Mouse (Mus musculus): Measurements from ENCODE around the gene Cntnap4. TPM values are rescaled to one million over a fixed set of nuclear protein-coding genes. Genes with fewer than 3 reads are reported as not detected.

Cntnap4 gene
- 0.84 and 1.1 TPM in 2 replicates for polyA plus RNA-seq (2015; fragmentation: Nextera tagmentation; extraction: Ambion mirVana)

DNA sequence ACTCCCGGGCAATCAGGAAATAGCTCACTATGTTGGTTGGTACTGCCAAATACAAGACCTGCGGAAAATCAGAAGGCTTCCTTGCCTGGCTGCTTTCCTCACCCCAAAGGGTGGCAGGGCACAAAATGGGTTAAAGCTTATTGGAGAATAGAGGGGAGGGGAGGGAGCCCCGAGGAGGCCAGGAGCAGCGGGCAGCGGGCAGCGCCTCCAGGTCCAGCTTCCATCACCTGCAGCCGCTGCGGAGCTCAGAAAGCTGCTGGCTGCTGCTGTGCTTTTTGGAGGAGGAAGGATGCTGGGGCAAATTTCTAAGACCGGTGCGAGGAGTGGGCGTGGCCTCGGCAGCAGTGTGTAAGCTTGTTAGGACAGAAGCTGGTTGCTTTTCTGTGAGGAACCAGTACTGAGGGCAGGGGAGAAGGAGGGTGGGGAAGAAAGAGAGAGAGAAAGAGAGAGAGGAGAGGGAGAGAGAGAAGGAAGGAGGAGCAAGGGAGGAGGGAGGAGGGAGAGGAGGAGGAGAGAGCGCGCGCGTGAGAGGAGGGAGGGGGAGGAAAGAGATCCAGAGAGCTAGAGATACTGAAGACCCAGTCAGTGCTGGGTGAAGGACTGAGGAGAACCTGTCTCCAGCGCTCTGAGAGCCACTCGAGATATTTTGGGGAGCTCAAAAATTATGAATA is at the start of gene Cntnap4:
Gene Cntnap4 (plus strand): TSS at position 573 of the 671 bp plus-strand sequence.
- no peak within 1 kb of the TSS for H3K9ac ChIP-seq
- H3K4me1 ChIP-seq: peaks cover 3% of the 10 kb centered on the region; the same call in 1 of the 2 replicates
- peak within 1 kb of the TSS; percentile 49 for H3K4me2 ChIP-seq (replicated peaks)
- peaks cover 23% of the 10 kb centered on the region for H3K27me3 ChIP-seq
- H3K9me3 ChIP-seq (replicated peaks): no peaks in the 10 kb centered on the region
- no peak within 1 kb of the TSS for H3K27ac ChIP-seq (replicated peaks)
- ATAC-seq (ENCODE audit: insufficient number of reproducible peaks, low FRiP score, low TSS enrichment, low read depth): no peak
- WGBS: 1% methylated on average over 18 of the region's 18 CpGs
- H3K36me3 ChIP-seq: no peaks in the 10 kb centered on the region
- peak within 1 kb of the TSS; percentile 30 for H3K4me3 ChIP-seq (replicated peaks)

DNA sequence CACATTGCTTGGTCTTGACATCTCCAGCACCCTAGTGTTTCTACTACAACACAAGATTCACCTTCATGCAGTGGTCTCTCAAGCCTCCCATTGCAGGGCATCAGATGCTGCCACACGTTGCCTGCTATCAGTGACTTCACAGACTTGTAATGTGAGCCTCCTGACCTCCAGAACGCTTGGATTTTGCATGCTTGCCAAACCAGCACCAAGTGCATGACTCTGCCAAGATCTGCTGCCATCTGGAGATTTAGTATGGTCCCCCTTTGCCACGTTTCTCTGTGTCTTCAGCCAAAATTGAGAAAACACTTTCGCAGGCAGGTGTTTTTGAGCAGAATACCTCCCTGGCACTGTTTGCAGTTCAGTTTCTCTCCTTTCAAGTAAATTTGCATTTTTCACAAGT is 12.5 kb upstream of the Cntnap4 start:
- no peaks in the 10 kb centered on the region for H3K9me3 ChIP-seq (replicated peaks)
- H3K27ac ChIP-seq (replicated peaks): no peak overlapping the region
- H3K36me3 ChIP-seq: no peaks in the 10 kb centered on the region
- H3K4me1 ChIP-seq: no peaks in the 10 kb centered on the region
- WGBS: 35% methylated on average over 4 of the region's 4 CpGs
- no peak overlapping the region for H3K4me3 ChIP-seq (replicated peaks)
- H3K27me3 ChIP-seq: no peaks in the 10 kb centered on the region
- no peak for ATAC-seq (ENCODE audit: insufficient number of reproducible peaks, low FRiP score, low TSS enrichment, low read depth)
- H3K9ac ChIP-seq: no peak overlapping the region
- no peak overlapping the region for H3K4me2 ChIP-seq (replicated peaks)

DNA sequence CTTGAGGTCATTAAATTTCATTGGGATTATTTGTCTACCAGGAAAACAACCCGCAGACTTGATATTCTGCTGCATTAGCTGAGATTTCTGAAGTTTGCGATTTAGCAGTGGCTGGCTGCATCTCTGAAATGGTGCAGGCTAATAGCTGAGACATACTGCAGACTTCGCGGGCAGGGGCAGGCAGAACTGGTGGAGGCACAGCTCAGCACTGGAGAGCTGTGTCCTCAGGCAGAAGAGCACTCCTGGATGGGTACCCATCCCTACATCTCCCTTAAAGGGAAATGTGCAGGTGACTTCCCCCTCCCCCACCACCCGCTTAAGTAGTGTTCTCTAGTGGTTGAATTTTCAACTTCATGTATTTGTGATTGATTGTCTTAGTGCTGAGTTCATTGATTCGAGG is 698 bp downstream of the Cntnap4 start:
- Histone ChIP-seq H3K27ac (replicated peaks) (no peak overlapping the region), H3K9ac (no peak overlapping the region), H3K9me3 (replicated peaks) (no peaks in the 10 kb centered on the region), H3K4me1 (peaks cover 3% of the 10 kb centered on the region; the same call in 1 of the 2 replicates), H3K4me3 (replicated peaks) (no peak overlapping the region), H3K4me2 (replicated peaks) (no peak overlapping the region), H3K27me3 (peaks cover 23% of the 10 kb centered on the region), H3K36me3 (no peaks in the 10 kb centered on the region)
- no peak for ATAC-seq (ENCODE audit: insufficient number of reproducible peaks, low FRiP score, low TSS enrichment, low read depth)
- WGBS: 9% methylated on average over 6 of the region's 6 CpGs

DNA sequence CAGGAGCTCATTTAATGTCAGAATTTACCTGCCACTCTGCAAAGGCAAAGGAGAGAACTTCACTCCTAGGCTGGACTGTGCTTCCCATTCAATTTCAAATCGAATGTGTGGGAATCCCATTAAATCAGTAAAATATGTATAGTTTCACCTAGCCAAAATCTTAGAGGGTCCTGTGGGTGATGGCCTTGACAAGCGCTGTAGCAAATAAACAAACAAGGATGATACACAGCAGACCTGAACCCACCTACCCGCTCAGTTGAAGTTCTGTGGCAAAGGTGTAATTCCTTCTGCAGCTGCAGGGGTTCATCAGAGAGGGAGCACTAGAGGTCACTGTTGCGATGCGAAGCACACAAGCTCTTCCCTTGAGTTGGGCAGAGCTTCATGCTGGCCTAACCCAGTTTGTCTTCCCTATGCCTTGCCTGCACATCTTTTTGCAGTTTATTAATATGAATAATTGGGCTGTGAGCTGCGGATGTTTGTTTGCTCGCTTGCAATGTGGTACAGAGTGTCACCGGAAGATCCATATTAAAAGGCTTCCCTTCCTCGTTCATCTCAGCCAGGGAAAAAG is 1.6 kb downstream of the Cntnap4 start:
- Histone ChIP-seq H3K27me3 (peaks cover 23% of the 10 kb centered on the region), H3K4me3 (replicated peaks) (no peak overlapping the region), H3K9me3 (replicated peaks) (no peaks in the 10 kb centered on the region), H3K4me1 (peaks cover 3% of the 10 kb centered on the region; the same call in 1 of the 2 replicates), H3K36me3 (no peaks in the 10 kb centered on the region), H3K4me2 (replicated peaks) (no peak overlapping the region), H3K9ac (no peak overlapping the region), H3K27ac (replicated peaks) (no peak overlapping the region)
- WGBS: 12% methylated on average over 9 of the region's 9 CpGs
- ATAC-seq (ENCODE audit: insufficient number of reproducible peaks, low FRiP score, low TSS enrichment, low read depth): no peak

DNA sequence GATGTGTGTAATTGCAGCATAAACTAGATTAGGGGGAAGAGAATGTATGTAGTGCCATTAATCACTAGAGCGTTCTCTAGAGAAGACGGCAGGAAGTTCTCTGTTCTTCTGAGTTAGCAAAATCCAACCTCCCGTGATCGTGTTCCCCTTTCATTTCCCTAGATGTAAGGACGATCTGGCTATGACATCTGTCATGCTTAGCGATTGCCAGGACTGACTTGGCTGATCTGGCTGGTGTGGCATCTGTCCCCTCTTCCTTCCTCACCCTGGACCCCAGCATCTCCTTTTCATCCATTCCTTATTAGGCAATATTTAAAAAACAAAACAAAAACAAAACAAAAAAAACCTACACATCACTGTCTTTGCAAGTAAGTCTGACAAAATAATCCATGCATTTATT is 11.6 kb downstream of the Cntnap4 start:
- H3K36me3 ChIP-seq: no peaks in the 10 kb centered on the region
- H3K4me2 ChIP-seq (replicated peaks): no peak overlapping the region
- WGBS: 54% methylated on average over 6 of the region's 6 CpGs

GRCm38 (mm10) chr8:112583440-112583839 is 13.6 kb downstream of the Cntnap4 start:
- no peak overlapping the region for H3K4me3 ChIP-seq (replicated peaks)
- H3K9me3 ChIP-seq (replicated peaks): no peaks in the 10 kb centered on the region
- ATAC-seq (ENCODE audit: insufficient number of reproducible peaks, low FRiP score, low TSS enrichment, low read depth): no peak
- 80% methylated on average over 2 of the region's 2 CpGs for WGBS
- no peak overlapping the region for H3K27ac ChIP-seq (replicated peaks)
- no peaks in the 10 kb centered on the region for H3K4me1 ChIP-seq
- H3K9ac ChIP-seq: no peak overlapping the region
- no peak overlapping the region for H3K4me2 ChIP-seq (replicated peaks)
- H3K36me3 ChIP-seq: no peaks in the 10 kb centered on the region
- H3K27me3 ChIP-seq: no peaks in the 10 kb centered on the region

More for the DNA sequence above, 11.6 kb downstream of the Cntnap4 start:
- Histone ChIP-seq H3K4me1 (no peaks in the 10 kb centered on the region), H3K4me3 (replicated peaks) (no peak overlapping the region), H3K27ac (replicated peaks) (no peak overlapping the region), H3K27me3 (no peaks in the 10 kb centered on the region), H3K9ac (no peak overlapping the region), H3K9me3 (replicated peaks) (no peaks in the 10 kb centered on the region)
- ATAC-seq (ENCODE audit: insufficient number of reproducible peaks, low FRiP score, low TSS enrichment, low read depth): no peak

GRCm38 (mm10) chr8:112588357-112589051 is 18.7 kb downstream of the Cntnap4 start:
- no peaks in the 10 kb centered on the region for H3K4me1 ChIP-seq
- no peaks in the 10 kb centered on the region for H3K27me3 ChIP-seq
- 43% methylated on average over 8 of the region's 8 CpGs for WGBS
- H3K9ac ChIP-seq: no peak overlapping the region
- no peak overlapping the region for H3K27ac ChIP-seq (replicated peaks)
- H3K4me2 ChIP-seq (replicated peaks): no peak overlapping the region
- no peak for ATAC-seq (ENCODE audit: insufficient number of reproducible peaks, low FRiP score, low TSS enrichment, low read depth)
- no peaks in the 10 kb centered on the region for H3K36me3 ChIP-seq
- H3K9me3 ChIP-seq (replicated peaks): no peaks in the 10 kb centered on the region
- H3K4me3 ChIP-seq (replicated peaks): no peak overlapping the region

DNA sequence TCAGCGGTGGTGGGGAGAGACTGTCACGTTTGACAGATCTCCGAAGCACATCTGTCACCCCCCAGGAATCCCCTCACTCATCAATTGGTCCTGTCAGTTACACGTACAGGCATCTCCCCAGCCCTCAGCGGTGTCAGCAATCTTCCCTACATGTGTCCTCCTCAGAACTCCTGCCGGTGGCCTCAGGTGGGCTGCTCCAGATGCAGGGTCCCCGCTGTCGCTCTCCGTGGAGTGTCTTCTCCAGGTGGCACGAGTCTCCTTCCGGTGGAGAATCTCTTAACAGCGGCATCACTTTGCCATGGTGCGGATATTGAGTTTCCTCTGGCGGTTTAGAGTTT is 19.2 kb downstream of the Cntnap4 start:
- Histone ChIP-seq H3K4me3 (replicated peaks) (no peak overlapping the region), H3K4me2 (replicated peaks) (no peak overlapping the region), H3K9me3 (replicated peaks) (no peaks in the 10 kb centered on the region), H3K4me1 (no peaks in the 10 kb centered on the region), H3K27ac (replicated peaks) (no peak overlapping the region), H3K36me3 (no peaks in the 10 kb centered on the region), H3K27me3 (no peaks in the 10 kb centered on the region), H3K9ac (no peak overlapping the region)
- WGBS: 55% methylated on average over 14 of the region's 14 CpGs
- ATAC-seq (ENCODE audit: insufficient number of reproducible peaks, low FRiP score, low TSS enrichment, low read depth): no peak

GRCm38 (mm10) chr8:112596023-112596776 is 26.4 kb downstream of the Cntnap4 start:
- no peak for ATAC-seq (ENCODE audit: insufficient number of reproducible peaks, low FRiP score, low TSS enrichment, low read depth)
- H3K27ac ChIP-seq (replicated peaks): no peak overlapping the region
- H3K36me3 ChIP-seq: no peaks in the 10 kb centered on the region
- no peaks in the 10 kb centered on the region for H3K9me3 ChIP-seq (replicated peaks)
- 76% methylated on average over 15 of the region's 15 CpGs for WGBS
- no peak overlapping the region for H3K4me3 ChIP-seq (replicated peaks)
- H3K9ac ChIP-seq: no peak overlapping the region
- H3K4me1 ChIP-seq: no peaks in the 10 kb centered on the region
- no peak overlapping the region for H3K4me2 ChIP-seq (replicated peaks)
- H3K27me3 ChIP-seq: no peaks in the 10 kb centered on the region

DNA sequence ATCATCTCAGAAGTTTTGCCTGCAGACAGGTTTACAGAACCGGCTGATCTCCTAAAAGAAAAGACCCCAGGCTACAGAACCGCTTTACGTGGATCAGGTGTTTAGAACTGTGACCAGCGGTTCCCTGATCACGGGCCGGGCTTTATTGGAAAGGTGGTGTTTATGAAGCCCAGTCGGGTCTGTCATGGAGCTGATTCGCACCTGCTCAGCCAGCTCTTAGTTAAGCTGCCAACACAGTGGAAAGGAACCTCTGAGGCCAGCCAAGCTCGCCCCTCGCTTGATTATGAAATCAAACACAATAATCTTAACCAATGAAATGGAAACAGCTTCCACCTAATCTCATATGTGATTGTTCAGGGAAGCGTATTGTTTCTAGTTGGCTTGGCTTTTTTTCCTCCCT is 30.1 kb downstream of the Cntnap4 start:
- no peaks in the 10 kb centered on the region for H3K9me3 ChIP-seq (replicated peaks)
- WGBS: 87% methylated on average over 11 of the region's 11 CpGs
- H3K4me2 ChIP-seq (replicated peaks): no peak overlapping the region
- H3K4me3 ChIP-seq (replicated peaks): no peak overlapping the region
- no peak overlapping the region for H3K9ac ChIP-seq
- no peak for ATAC-seq (ENCODE audit: insufficient number of reproducible peaks, low FRiP score, low TSS enrichment, low read depth)
- H3K4me1 ChIP-seq: no peaks in the 10 kb centered on the region
- H3K27ac ChIP-seq (replicated peaks): no peak overlapping the region
- no peaks in the 10 kb centered on the region for H3K36me3 ChIP-seq
- H3K27me3 ChIP-seq: no peaks in the 10 kb centered on the region

GRCm38 (mm10) chr8:112601150-112601549 is 31.3 kb downstream of the Cntnap4 start:
- no peaks in the 10 kb centered on the region for H3K27me3 ChIP-seq
- no peaks in the 10 kb centered on the region for H3K4me1 ChIP-seq
- 81% methylated on average over 1 of the region's 1 CpGs for WGBS
- no peak overlapping the region for H3K9ac ChIP-seq
- H3K4me2 ChIP-seq (replicated peaks): no peak overlapping the region
- no peak for ATAC-seq (ENCODE audit: insufficient number of reproducible peaks, low FRiP score, low TSS enrichment, low read depth)
- no peaks in the 10 kb centered on the region for H3K9me3 ChIP-seq (replicated peaks)
- no peak overlapping the region for H3K4me3 ChIP-seq (replicated peaks)
- H3K27ac ChIP-seq (replicated peaks): no peak overlapping the region
- H3K36me3 ChIP-seq: no peaks in the 10 kb centered on the region

Measured in embryonic facial prominence, embryonic 15.5 days (tissue).